Mouse (Mus musculus) urinary bladder, postnatal 0 days (tissue): ENCODE measurements around the gene Dkk1. TPM values are rescaled to one million over a fixed set of nuclear protein-coding genes. Genes with fewer than 3 reads are reported as not detected.

ENCODE experiments used
- polyA plus RNA-seq: library from polyadenylated mRNA; unstranded; fragments of >200 nt; fragmentation: Nextera tagmentation; extraction: Ambion mirVana; gene quantifications from 2 replicates; pipeline ENCODE4 v1.2.1, GENCODE M21; 2015

Dkk1 gene
- polyA plus RNA-seq = not detected in 2 replicates

GRCm38 (mm10) chr19:30549044-30549853 lies at the start of gene Dkk1:
TSS of gene Dkk1 (minus strand) at chr19:30549665.

